Mouse (Mus musculus): ENCODE measurements around the gene Mrps17. TPM values are rescaled to one million over a fixed set of nuclear protein-coding genes. Genes with fewer than 3 reads are reported as not detected.

Gene Mrps17
- polyA plus RNA-seq, 1 experiment from 2014 or later, result 200 TPM

- peak; percentile 52 for DNase-seq (ENCODE audit: low spot score)
Observed at GRCm38 (mm10) chr5:129740976-129741375, 25.7 kb downstream of the Mrps17 start.

DNA sequence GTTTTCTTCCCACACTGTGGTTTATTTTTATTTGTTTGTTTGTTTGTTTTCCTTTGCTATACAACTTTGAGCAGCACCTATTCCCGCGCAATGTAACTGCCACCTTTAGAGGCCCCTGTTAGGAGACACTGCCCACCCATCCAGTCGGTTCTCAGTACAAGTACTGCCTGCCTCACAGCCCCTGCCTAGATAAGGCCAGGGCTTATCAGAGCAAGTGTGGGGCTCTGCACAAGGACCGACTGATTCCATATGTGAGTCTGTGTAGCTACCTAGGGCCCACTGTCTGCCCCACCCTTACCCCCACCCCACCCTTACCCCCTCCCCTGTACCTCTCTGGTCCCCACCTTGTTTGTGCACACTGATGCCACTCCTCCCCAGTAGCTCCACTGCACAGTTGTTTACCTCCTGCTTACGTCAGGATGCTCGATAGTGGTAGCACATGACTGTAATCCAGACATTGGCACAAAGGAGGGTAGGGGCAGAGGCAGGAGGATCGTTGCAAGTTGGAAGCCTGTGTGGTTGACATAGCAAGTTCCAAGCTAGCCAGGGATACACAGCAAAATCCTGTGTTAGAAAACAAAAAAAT, 27.7 kb downstream of the Mrps17 start:
- DNase-seq (ENCODE audit: low spot score), result no peak

DNA sequence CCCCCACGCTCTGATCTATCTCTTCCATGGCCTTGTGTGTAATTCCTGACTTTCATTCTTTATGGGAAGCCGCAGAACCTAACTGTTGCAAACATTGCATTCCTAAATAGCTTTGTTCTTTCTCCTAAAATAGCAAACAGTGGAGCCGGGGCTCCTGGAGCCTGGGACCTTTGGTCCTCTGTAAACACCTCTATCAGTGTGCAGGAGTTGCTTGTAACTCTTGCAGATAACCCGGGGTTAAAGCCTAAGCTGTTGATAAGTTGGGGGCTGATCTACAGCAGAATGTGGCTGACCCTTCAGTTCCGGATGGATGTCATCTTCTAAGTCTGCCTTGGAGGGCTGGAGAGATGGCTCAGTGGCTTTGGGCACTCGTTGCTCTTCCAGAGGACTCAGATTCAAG, 28.8 kb downstream of the Mrps17 start:
- no peak for DNase-seq (ENCODE audit: low spot score)

GRCm38 (mm10) chr5:129756886-129757285, 41.6 kb downstream of the Mrps17 start:
- no peak for DNase-seq (ENCODE audit: low spot score)

DNA sequence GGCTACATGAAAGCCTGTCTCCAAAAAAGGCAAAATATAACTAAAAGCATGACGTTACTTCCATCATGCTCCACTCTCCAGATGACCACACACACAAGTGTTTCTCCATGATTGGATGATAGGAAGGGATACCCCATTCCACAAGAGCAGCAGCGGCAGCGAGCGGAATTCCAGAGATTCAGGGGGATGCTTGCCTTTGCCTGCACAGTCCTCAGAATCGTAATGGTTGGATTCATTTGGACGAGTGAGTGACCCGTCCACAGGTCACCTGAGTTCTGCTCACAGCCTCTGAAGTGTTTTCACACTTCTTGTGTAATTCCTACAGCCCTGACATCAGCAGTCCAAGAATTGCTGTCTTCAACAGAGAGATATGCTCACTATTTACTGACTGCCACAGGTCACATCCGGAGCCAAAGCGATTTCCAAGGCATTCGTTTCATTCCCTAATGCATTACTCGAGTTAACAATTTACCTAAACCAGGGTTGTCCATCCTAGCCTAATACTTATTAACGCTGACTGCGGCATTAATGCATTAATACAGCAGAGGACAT, 44.7 kb downstream of the Mrps17 start:
- no peak for DNase-seq (ENCODE audit: low spot score)

DNA sequence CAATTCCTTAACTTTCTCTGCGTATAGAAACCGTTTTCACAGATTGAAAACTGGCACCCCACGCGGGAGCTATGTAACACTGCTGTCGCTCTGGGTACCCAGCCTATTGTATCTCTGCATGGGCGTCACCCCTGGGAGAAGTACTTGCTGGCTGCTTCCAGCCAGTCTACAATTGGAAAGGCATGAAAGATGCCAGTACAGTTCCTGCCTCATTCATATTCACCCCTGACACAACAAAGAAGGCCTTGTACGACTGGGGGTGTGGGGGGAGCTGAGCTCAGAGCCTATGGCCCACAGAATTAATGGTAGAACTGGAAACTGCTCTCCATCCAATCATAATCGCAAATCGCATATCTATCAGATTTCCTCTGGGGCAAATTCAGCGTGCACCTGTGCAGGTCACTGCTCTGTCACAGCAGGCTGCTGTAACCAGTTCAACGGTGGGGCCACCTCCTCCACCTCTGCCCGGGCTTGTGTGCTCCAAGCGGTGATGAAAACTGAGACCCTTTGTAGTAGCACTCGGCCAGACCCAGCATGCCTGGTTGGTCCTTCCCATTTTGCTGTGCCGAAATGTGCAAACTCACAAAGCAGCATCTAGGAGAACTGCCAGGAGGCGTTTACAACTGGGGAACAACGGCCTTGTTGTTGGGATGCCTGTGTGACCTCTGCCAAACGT, 46.7 kb downstream of the Mrps17 start:
- no peak for DNase-seq (ENCODE audit: low spot score)

GRCm38 (mm10) chr5:129770443-129771355, 55.4 kb downstream of the Mrps17 start:
- DNase-seq (ENCODE audit: low spot score), result no peak

Other genes starting within 250 kb of the Mrps17 start
- gene Sfswap, start 214.3 kb upstream of the Mrps17 start, polyA plus RNA-seq (2015; fragmentation: Nextera tagmentation; extraction: Ambion mirVana), result 31.3 and 45.3 TPM in 2 replicates
- gene Mmp17, start 131.3 kb upstream of the Mrps17 start, polyA plus RNA-seq (2015; fragmentation: Nextera tagmentation; extraction: Ambion mirVana), result 1.5 and 2.3 TPM in 2 replicates
- 1.8 and 2.3 TPM in 2 replicates for gene Zfp11, start 45.4 kb upstream of the Mrps17 start, polyA plus RNA-seq (2015; fragmentation: Nextera tagmentation; extraction: Ambion mirVana)
- gene Sept14, start 7.0 kb upstream of the Mrps17 start, polyA plus RNA-seq (2015; fragmentation: Nextera tagmentation; extraction: Ambion mirVana), result not detected in 2 replicates
- 77.2 and 91.7 TPM in 2 replicates for gene Nipsnap2, start 9.6 kb downstream of the Mrps17 start, polyA plus RNA-seq (2015; fragmentation: Nextera tagmentation; extraction: Ambion mirVana)
- 83.5 and 85.9 TPM in 2 replicates for gene Psph, start 72.0 kb downstream of the Mrps17 start, polyA plus RNA-seq (2015; fragmentation: Nextera tagmentation; extraction: Ambion mirVana)
- gene Sumf2, start 131.5 kb downstream of the Mrps17 start, polyA plus RNA-seq (2015; fragmentation: Nextera tagmentation; extraction: Ambion mirVana), result 30.1 and 33.5 TPM in 2 replicates
- 906 and 1,002 TPM in 2 replicates for gene Chchd2, start 172.0 kb downstream of the Mrps17 start, polyA plus RNA-seq (2015; fragmentation: Nextera tagmentation; extraction: Ambion mirVana)
- 1.9 and 2.6 TPM in 2 replicates for gene Zbed5, start 180.2 kb downstream of the Mrps17 start, polyA plus RNA-seq (2015; fragmentation: Nextera tagmentation; extraction: Ambion mirVana)
- gene Phkg1, start 183.1 kb downstream of the Mrps17 start, polyA plus RNA-seq (2015; fragmentation: Nextera tagmentation; extraction: Ambion mirVana), result 0.08 and 0.14 TPM in 2 replicates
- 2.2 TPM in 2 replicates for gene Nupr1l, start 193.0 kb downstream of the Mrps17 start, polyA plus RNA-seq (2015; fragmentation: Nextera tagmentation; extraction: Ambion mirVana)
- 14.0 and 19.2 TPM in 2 replicates for gene Vkorc1l1, start 226.5 kb downstream of the Mrps17 start, polyA plus RNA-seq (2015; fragmentation: Nextera tagmentation; extraction: Ambion mirVana)